Mouse (Mus musculus) kidney, postnatal 0 days (tissue): ENCODE data around the gene Zbtb24. TPM values are rescaled to one million over a fixed set of nuclear protein-coding genes. Genes with fewer than 3 reads are reported as not detected.

Experiments used
- ATAC-seq: fragments of 200-750 bp; cut with Nextera tagmentation; replicated peaks from 2 replicates; pipeline ENCODE4 v1.8.0; 2017; ENCODE audit warnings: low read depth, moderate number of reproducible peaks, moderate TSS enrichment, moderate library complexity; ENCODE audit not compliant: low FRiP score
- DNase-seq: peaks from one replicate; pipeline ENCODE4 v3.0.0-alpha.2; 2016; ENCODE audit warnings: low spot score
- H3K27ac ChIP-seq: fragments of 300-500 bp; sonication (generic); 2 replicates; pipeline ENCODE4 v1.5.1; 2014; ENCODE audit warnings: mild to moderate bottlenecking
- H3K27me3 ChIP-seq: fragments of 300-500 bp; sonication (generic); 2 replicates; pipeline ENCODE4 v1.6.1; 2014; ENCODE audit warnings: low read length, mixed read lengths; ENCODE audit not compliant: insufficient read depth
- H3K36me3 ChIP-seq: fragments of 300-500 bp; sonication (generic); 2 replicates; pipeline ENCODE4 v1.6.1; 2014; ENCODE audit warnings: low read length, mixed read lengths; ENCODE audit not compliant: insufficient read depth
- H3K4me1 ChIP-seq: fragments of 300-500 bp; sonication (generic); replicated peaks from 2 replicates; pipeline ENCODE4 v1.6.1; 2014; ENCODE audit warnings: antibody characterized with exemption, low read length, mixed read lengths; ENCODE audit not compliant: insufficient read depth
- H3K4me2 ChIP-seq: fragments of 300-500 bp; sonication (generic); 2 replicates; pipeline ENCODE4 v1.6.1; 2014; ENCODE audit warnings: mild to moderate bottlenecking, low read length, moderate library complexity, mixed read lengths
- H3K4me3 ChIP-seq: fragments of 300-500 bp; sonication (generic); replicated peaks from 2 replicates; pipeline ENCODE4 v1.5.1; 2014; ENCODE audit warnings: low read depth, low read length
- H3K9ac ChIP-seq: fragments of 300-500 bp; sonication (generic); 2 replicates; pipeline ENCODE4 v1.6.1; 2014; ENCODE audit warnings: low read depth, low read length
- H3K9me3 ChIP-seq: fragments of 300-500 bp; sonication (generic); replicated peaks from 2 replicates; pipeline ENCODE4 v1.6.1; 2016; ENCODE audit warnings: low read length, inconsistent platforms, mixed read lengths
- CTCF ChIP-seq: IDR thresholded peaks from 2 replicates; pipeline ENCODE4 v1.5.1; 2016; ENCODE audit warnings: antibody characterized with exemption, low read depth, mild to moderate bottlenecking, moderate library complexity
- WGBS: fragments of 180-500 bp; shearing (Covaris S2); extraction: QIAGEN DNeasy Blood & Tissue Kit; methylation state at CpG from one replicate; pipeline ENCODE4 v1.1.7; 2014; 5-methylcytosine and 5-hydroxymethylcytosine counted together
- polyA plus RNA-seq: library from polyadenylated mRNA; unstranded; fragments of >200 nt; fragmentation: Nextera tagmentation; extraction: Ambion mirVana; gene quantifications from 2 replicates; pipeline ENCODE4 v1.2.1, GENCODE M21; 2015

Gene Zbtb24
- polyA plus RNA-seq, 1 experiment from 2014 or later: 18.4 TPM

- H3K9me3 ChIP-seq: no peaks in the 10 kb centered on the region
- no peak overlapping the region for H3K27ac ChIP-seq
- no peak for TF ChIP-seq CTCF
- no peak overlapping the region for H3K9ac ChIP-seq
- H3K4me2 ChIP-seq: no peak overlapping the region
- ATAC-seq: no peak
- peaks cover 24% of the 10 kb centered on the region; the same call in 1 of the 2 replicates for H3K36me3 ChIP-seq
- WGBS: 65% methylated on average over 15 of the region's 15 CpGs
- H3K4me3 ChIP-seq: no peak overlapping the region
- no peak for DNase-seq
- no peaks in the 10 kb centered on the region for H3K27me3 ChIP-seq
- no peaks in the 10 kb centered on the region for H3K4me1 ChIP-seq
Measured at GRCm38 (mm10) chr10:41464401-41464955, 14.3 kb downstream of the Zbtb24 start.

GRCm38 (mm10) chr10:41467325-41467724, 17.1 kb downstream of the Zbtb24 start:
- Histone ChIP-seq H3K27ac (no peak overlapping the region), H3K9ac (no peak overlapping the region), H3K4me1 (no peaks in the 10 kb centered on the region), H3K36me3 (peaks cover 19% of the 10 kb centered on the region; the same call in 1 of the 2 replicates), H3K27me3 (no peaks in the 10 kb centered on the region), H3K4me3 (no peak overlapping the region), H3K4me2 (no peak overlapping the region), H3K9me3 (no peaks in the 10 kb centered on the region)
- 40% methylated on average over 6 of the region's 6 CpGs for WGBS
- DNase-seq: no peak
- ATAC-seq: no peak
- TF ChIP-seq CTCF: no peak

- no peak for ATAC-seq
- no peak for DNase-seq
- Histone ChIP-seq H3K9ac (no peak overlapping the region), H3K27ac (no peak overlapping the region), H3K36me3 (peaks cover 2% of the 10 kb centered on the region; the same call in 1 of the 2 replicates), H3K4me1 (0 out of 2 replicates have a peak, but pooled peaks cover under 1% of the 10 kb centered on the region), H3K27me3 (no peaks in the 10 kb centered on the region), H3K9me3 (no peaks in the 10 kb centered on the region), H3K4me3 (no peak overlapping the region), H3K4me2 (no peak overlapping the region)
- 78% methylated on average over 3 of the region's 3 CpGs for WGBS
- no peak for TF ChIP-seq CTCF
Measured at GRCm38 (mm10) chr10:41470693-41471092, 20.5 kb downstream of the Zbtb24 start.

- peaks cover 6% of the 10 kb centered on the region for H3K4me1 ChIP-seq
- no peak overlapping the region for H3K4me3 ChIP-seq
- H3K4me2 ChIP-seq: no peak overlapping the region
- H3K36me3 ChIP-seq: no peaks in the 10 kb centered on the region
- no peak overlapping the region for H3K27ac ChIP-seq
- H3K27me3 ChIP-seq: no peaks in the 10 kb centered on the region
- DNase-seq: no peak
- no peak for ATAC-seq
- H3K9me3 ChIP-seq: no peaks in the 10 kb centered on the region
- TF ChIP-seq CTCF: no peak
- no peak overlapping the region for H3K9ac ChIP-seq
Measured at GRCm38 (mm10) chr10:41472534-41472933, 22.4 kb downstream of the Zbtb24 start.

GRCm38 (mm10) chr10:41472962-41473481, 22.8 kb downstream of the Zbtb24 start:
- H3K36me3 ChIP-seq: no peaks in the 10 kb centered on the region

DNA sequence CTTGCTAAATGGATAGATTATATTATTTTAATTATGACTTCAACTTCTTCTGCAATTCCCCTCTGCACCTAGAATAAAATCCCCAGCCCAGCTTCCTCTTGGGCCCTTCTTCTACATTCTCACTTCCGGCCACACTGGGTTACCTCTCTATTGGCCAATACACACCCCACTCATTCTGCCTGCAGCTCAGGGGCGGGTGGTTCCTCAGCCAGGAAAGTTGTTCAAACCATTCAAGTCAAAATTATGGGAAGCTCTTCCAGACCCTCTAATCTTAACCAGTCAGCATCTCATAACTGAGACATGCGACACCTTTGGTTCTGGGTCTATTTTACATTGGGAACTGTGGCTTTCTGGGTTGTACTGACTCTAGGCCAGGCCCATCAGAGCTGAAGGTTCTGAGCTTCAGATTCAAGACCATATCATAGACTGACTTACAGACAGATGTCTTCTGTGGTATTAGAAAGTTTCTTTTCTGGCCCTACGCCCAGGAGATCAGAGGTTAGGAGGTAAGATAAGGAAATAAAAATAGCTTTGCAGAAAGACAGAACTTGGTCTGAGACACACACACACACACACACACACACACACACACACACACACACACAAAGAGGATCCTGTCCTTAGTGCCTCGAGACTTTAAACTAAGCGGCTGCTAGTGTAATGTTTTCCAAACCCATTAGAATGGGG, 23.7 kb downstream of the Zbtb24 start:
- Histone ChIP-seq H3K4me3 (no peak overlapping the region), H3K36me3 (no peaks in the 10 kb centered on the region), H3K4me2 (no peak overlapping the region), H3K9me3 (no peaks in the 10 kb centered on the region), H3K27me3 (no peaks in the 10 kb centered on the region), H3K9ac (no peak overlapping the region), H3K27ac (no peak overlapping the region; the same call in 1 of the 2 replicates), H3K4me1 (peaks cover 9% of the 10 kb centered on the region)
- WGBS: 75% methylated on average over 6 of the region's 6 CpGs
- DNase-seq (peak; percentile 15), ATAC-seq (no peak)
- no peak for TF ChIP-seq CTCF

More at GRCm38 (mm10) chr10:41472962-41473481, 22.8 kb downstream of the Zbtb24 start:
- no peak for TF ChIP-seq CTCF
- H3K27ac ChIP-seq: no peak overlapping the region
- H3K4me3 ChIP-seq: no peak overlapping the region
- no peak for DNase-seq
- H3K9ac ChIP-seq: no peak overlapping the region
- no peak overlapping the region for H3K4me2 ChIP-seq
- no peak for ATAC-seq
- no peaks in the 10 kb centered on the region for H3K9me3 ChIP-seq
- WGBS: 78% methylated on average over 5 of the region's 5 CpGs
- H3K27me3 ChIP-seq: no peaks in the 10 kb centered on the region
- H3K4me1 ChIP-seq: peaks cover 9% of the 10 kb centered on the region
